Mouse (Mus musculus): ENCODE data around the gene Adcy7. TPM values are rescaled to one million over a fixed set of nuclear protein-coding genes. Genes with fewer than 3 reads are reported as not detected.

The Adcy7 gene
- polyA plus RNA-seq, 1 experiment from 2014 or later, result 2.3 TPM

- Histone ChIP-seq H3K4me1 (ENCODE audit: control insufficient read depth, insufficient read depth, low read length) (no peaks in the 10 kb centered on the region), H3K9me3 (ENCODE audit: control insufficient read depth, low read length) (no peaks in the 10 kb centered on the region), H3K9ac (ENCODE audit: low read length) (no peak overlapping the region), H3K4me3 (ENCODE audit: low read depth, low read length) (no peak overlapping the region), H3K4me2 (ENCODE audit: low read depth, severe bottlenecking) (no peak overlapping the region), H3K27me3 (ENCODE audit: control insufficient read depth, insufficient read depth, low read length) (no peaks in the 10 kb centered on the region), H3K36me3 (ENCODE audit: control insufficient read depth, insufficient read depth, low read length) (peaks cover 21% of the 10 kb centered on the region; the same call in 1 of the 2 replicates), H3K27ac (replicated peaks; ENCODE audit: low read depth, low read length) (no peak overlapping the region)
- DNase-seq (ENCODE audit: low spot score) (no peak), ATAC-seq (ENCODE audit: insufficient number of reproducible peaks, low FRiP score, low TSS enrichment, low read depth) (no peak)
- WGBS, result 91% methylated on average over 5 of the region's 5 CpGs
Measured at GRCm38 (mm10) chr8:88323523-88323922, 51.3 kb downstream of the Adcy7 start.

DNA sequence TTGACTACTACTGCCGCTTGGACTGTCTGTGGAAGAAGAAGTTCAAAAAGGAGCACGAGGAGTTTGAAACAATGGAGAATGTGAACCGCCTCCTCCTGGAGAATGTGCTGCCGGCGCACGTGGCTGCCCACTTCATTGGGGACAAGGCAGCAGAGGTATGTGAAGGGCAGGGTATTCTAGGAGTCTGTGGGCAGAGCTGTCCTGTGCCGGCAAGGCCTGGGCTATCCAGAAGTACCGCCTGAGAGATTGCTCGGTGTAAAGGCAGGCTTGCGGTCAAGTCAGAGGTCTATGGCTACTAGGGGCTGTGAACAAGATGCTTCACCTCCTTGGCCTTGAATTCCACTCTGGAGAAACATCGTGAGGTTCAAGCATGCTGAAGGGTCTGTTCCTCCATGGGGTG lies 52.6 kb downstream of the Adcy7 start:
- peaks cover 24% of the 10 kb centered on the region; the same call in 1 of the 2 replicates for H3K36me3 ChIP-seq (ENCODE audit: control insufficient read depth, insufficient read depth, low read length)
- no peak overlapping the region for H3K9ac ChIP-seq (ENCODE audit: low read length)
- ATAC-seq (ENCODE audit: insufficient number of reproducible peaks, low FRiP score, low TSS enrichment, low read depth), result no peak
- no peak for DNase-seq (ENCODE audit: low spot score)
- H3K4me1 ChIP-seq (ENCODE audit: control insufficient read depth, insufficient read depth, low read length), result no peaks in the 10 kb centered on the region
- H3K27me3 ChIP-seq (ENCODE audit: control insufficient read depth, insufficient read depth, low read length), result no peaks in the 10 kb centered on the region
- H3K4me3 ChIP-seq (ENCODE audit: low read depth, low read length), result no peak overlapping the region
- H3K9me3 ChIP-seq (ENCODE audit: control insufficient read depth, low read length), result no peaks in the 10 kb centered on the region
- H3K27ac ChIP-seq (replicated peaks; ENCODE audit: low read depth, low read length), result no peak overlapping the region
- no peak overlapping the region for H3K4me2 ChIP-seq (ENCODE audit: low read depth, severe bottlenecking)
- WGBS, result 90% methylated on average over 11 of the region's 11 CpGs

GRCm38 (mm10) chr8:88325251-88325650 lies 53.0 kb downstream of the Adcy7 start:
- Histone ChIP-seq H3K27ac (replicated peaks; ENCODE audit: low read depth, low read length) (no peak overlapping the region), H3K9ac (ENCODE audit: low read length) (no peak overlapping the region), H3K4me1 (ENCODE audit: control insufficient read depth, insufficient read depth, low read length) (no peaks in the 10 kb centered on the region), H3K27me3 (ENCODE audit: control insufficient read depth, insufficient read depth, low read length) (no peaks in the 10 kb centered on the region), H3K36me3 (ENCODE audit: control insufficient read depth, insufficient read depth, low read length) (peaks cover 24% of the 10 kb centered on the region; the same call in 1 of the 2 replicates), H3K4me2 (ENCODE audit: low read depth, severe bottlenecking) (no peak overlapping the region), H3K4me3 (ENCODE audit: low read depth, low read length) (no peak overlapping the region), H3K9me3 (ENCODE audit: control insufficient read depth, low read length) (no peaks in the 10 kb centered on the region)
- ATAC-seq (ENCODE audit: insufficient number of reproducible peaks, low FRiP score, low TSS enrichment, low read depth) (no peak), DNase-seq (ENCODE audit: low spot score) (no peak)
- 30% methylated on average over 5 of the region's 5 CpGs for WGBS

DNA sequence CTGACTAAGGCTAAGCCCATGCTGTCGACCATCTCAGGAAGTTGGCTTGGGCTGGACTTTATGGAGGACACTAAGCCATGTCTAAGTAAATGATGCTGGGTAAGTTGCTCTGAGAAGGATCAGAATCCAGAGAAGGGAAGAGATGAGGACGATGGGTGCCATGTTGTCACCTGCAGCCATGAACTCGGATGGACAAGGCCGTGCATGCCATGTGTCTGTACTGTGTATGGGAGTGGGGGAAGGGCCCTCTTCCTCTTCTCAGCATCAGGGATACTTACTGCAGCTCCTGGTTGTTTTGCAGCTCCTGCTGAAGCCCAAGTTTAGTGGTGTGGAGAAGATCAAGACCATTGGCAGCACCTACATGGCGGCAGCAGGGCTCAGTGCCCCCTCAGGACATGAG lies 53.6 kb downstream of the Adcy7 start:
- H3K9me3 ChIP-seq (ENCODE audit: control insufficient read depth, low read length), result no peaks in the 10 kb centered on the region
- no peak overlapping the region for H3K4me3 ChIP-seq (ENCODE audit: low read depth, low read length)
- H3K4me1 ChIP-seq (ENCODE audit: control insufficient read depth, insufficient read depth, low read length), result no peaks in the 10 kb centered on the region
- 89% methylated on average over 5 of the region's 5 CpGs for WGBS
- H3K4me2 ChIP-seq (ENCODE audit: low read depth, severe bottlenecking), result no peak overlapping the region
- H3K27ac ChIP-seq (replicated peaks; ENCODE audit: low read depth, low read length), result no peak overlapping the region
- H3K27me3 ChIP-seq (ENCODE audit: control insufficient read depth, insufficient read depth, low read length), result no peaks in the 10 kb centered on the region
- no peak overlapping the region for H3K9ac ChIP-seq (ENCODE audit: low read length)
- H3K36me3 ChIP-seq (ENCODE audit: control insufficient read depth, insufficient read depth, low read length), result peaks cover 24% of the 10 kb centered on the region; the same call in 1 of the 2 replicates
- DNase-seq (ENCODE audit: low spot score) (no peak), ATAC-seq (ENCODE audit: insufficient number of reproducible peaks, low FRiP score, low TSS enrichment, low read depth) (no peak)

- 97% methylated on average over 12 of the region's 12 CpGs for WGBS
- ATAC-seq (ENCODE audit: insufficient number of reproducible peaks, low FRiP score, low TSS enrichment, low read depth) (no peak), DNase-seq (ENCODE audit: low spot score) (no peak)
- no peak overlapping the region for H3K4me2 ChIP-seq (ENCODE audit: low read depth, severe bottlenecking)
- H3K27me3 ChIP-seq (ENCODE audit: control insufficient read depth, insufficient read depth, low read length), result no peaks in the 10 kb centered on the region
- peaks cover 24% of the 10 kb centered on the region; the same call in 1 of the 2 replicates for H3K36me3 ChIP-seq (ENCODE audit: control insufficient read depth, insufficient read depth, low read length)
- H3K4me3 ChIP-seq (ENCODE audit: low read depth, low read length), result no peak overlapping the region
- H3K9me3 ChIP-seq (ENCODE audit: control insufficient read depth, low read length), result no peaks in the 10 kb centered on the region
- no peak overlapping the region for H3K27ac ChIP-seq (replicated peaks; ENCODE audit: low read depth, low read length)
- H3K9ac ChIP-seq (ENCODE audit: low read length), result no peak overlapping the region
- H3K4me1 ChIP-seq (ENCODE audit: control insufficient read depth, insufficient read depth, low read length), result no peaks in the 10 kb centered on the region
Measured at GRCm38 (mm10) chr8:88326328-88326727, 54.1 kb downstream of the Adcy7 start.

- H3K27me3 ChIP-seq (ENCODE audit: control insufficient read depth, insufficient read depth, low read length), result no peaks in the 10 kb centered on the region
- no peak overlapping the region for H3K9ac ChIP-seq (ENCODE audit: low read length)
- H3K36me3 ChIP-seq (ENCODE audit: control insufficient read depth, insufficient read depth, low read length), result peaks cover 29% of the 10 kb centered on the region; the same call in 1 of the 2 replicates
- H3K27ac ChIP-seq (replicated peaks; ENCODE audit: low read depth, low read length), result no peak overlapping the region
- no peak overlapping the region for H3K4me2 ChIP-seq (ENCODE audit: low read depth, severe bottlenecking)
- H3K9me3 ChIP-seq (ENCODE audit: control insufficient read depth, low read length), result no peaks in the 10 kb centered on the region
- H3K4me3 ChIP-seq (ENCODE audit: low read depth, low read length), result no peak overlapping the region
- DNase-seq (ENCODE audit: low spot score), result no peak
- H3K4me1 ChIP-seq (ENCODE audit: control insufficient read depth, insufficient read depth, low read length), result no peaks in the 10 kb centered on the region
- no peak for ATAC-seq (ENCODE audit: insufficient number of reproducible peaks, low FRiP score, low TSS enrichment, low read depth)
- 92% methylated on average over 6 of the region's 6 CpGs for WGBS
Measured at GRCm38 (mm10) chr8:88328689-88329088, 56.5 kb downstream of the Adcy7 start.

DNA sequence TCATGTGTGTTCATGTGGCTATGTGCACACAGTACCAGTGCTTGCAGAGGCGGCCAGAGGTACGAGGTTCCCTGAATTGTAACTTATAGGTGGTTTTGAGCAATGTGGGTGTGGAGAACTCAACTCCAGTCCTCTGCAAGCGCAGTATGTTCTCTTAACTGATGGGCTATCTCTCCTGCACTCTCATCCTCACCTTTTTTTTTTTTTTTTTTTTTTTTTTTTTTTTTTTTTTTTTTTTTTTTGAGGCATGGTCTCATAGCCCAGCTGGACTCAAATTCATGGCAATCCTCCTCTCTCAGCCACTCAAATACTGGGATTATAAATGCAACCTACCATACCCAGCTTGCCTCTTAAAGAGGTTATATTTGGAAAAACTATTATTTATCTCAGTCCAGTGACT lies 58.6 kb downstream of the Adcy7 start:
- ATAC-seq (ENCODE audit: insufficient number of reproducible peaks, low FRiP score, low TSS enrichment, low read depth) (no peak), DNase-seq (ENCODE audit: low spot score) (no peak)
- no peak overlapping the region for H3K27ac ChIP-seq (replicated peaks; ENCODE audit: low read depth, low read length)
- peaks cover 26% of the 10 kb centered on the region; the same call in 1 of the 2 replicates for H3K36me3 ChIP-seq (ENCODE audit: control insufficient read depth, insufficient read depth, low read length)
- WGBS, result 94% methylated on average over 3 of the region's 3 CpGs
- H3K27me3 ChIP-seq (ENCODE audit: control insufficient read depth, insufficient read depth, low read length), result no peaks in the 10 kb centered on the region
- no peaks in the 10 kb centered on the region for H3K9me3 ChIP-seq (ENCODE audit: control insufficient read depth, low read length)
- no peaks in the 10 kb centered on the region for H3K4me1 ChIP-seq (ENCODE audit: control insufficient read depth, insufficient read depth, low read length)
- no peak overlapping the region for H3K9ac ChIP-seq (ENCODE audit: low read length)
- H3K4me2 ChIP-seq (ENCODE audit: low read depth, severe bottlenecking), result no peak overlapping the region
- H3K4me3 ChIP-seq (ENCODE audit: low read depth, low read length), result no peak overlapping the region

GRCm38 (mm10) chr8:88334384-88334783 lies 62.2 kb downstream of the Adcy7 start:
- WGBS, result 90% methylated on average over 2 of the region's 2 CpGs
- H3K9ac ChIP-seq (ENCODE audit: low read length), result no peak overlapping the region
- no peak overlapping the region for H3K4me3 ChIP-seq (ENCODE audit: low read depth, low read length)
- ATAC-seq (ENCODE audit: insufficient number of reproducible peaks, low FRiP score, low TSS enrichment, low read depth) (no peak), DNase-seq (ENCODE audit: low spot score) (no peak)
- H3K4me1 ChIP-seq (ENCODE audit: control insufficient read depth, insufficient read depth, low read length), result no peaks in the 10 kb centered on the region
- H3K9me3 ChIP-seq (ENCODE audit: control insufficient read depth, low read length), result no peaks in the 10 kb centered on the region
- H3K36me3 ChIP-seq (ENCODE audit: control insufficient read depth, insufficient read depth, low read length), result peaks cover 22% of the 10 kb centered on the region
- no peak overlapping the region for H3K27ac ChIP-seq (replicated peaks; ENCODE audit: low read depth, low read length)
- no peaks in the 10 kb centered on the region for H3K27me3 ChIP-seq (ENCODE audit: control insufficient read depth, insufficient read depth, low read length)
- H3K4me2 ChIP-seq (ENCODE audit: low read depth, severe bottlenecking), result no peak overlapping the region

DNA sequence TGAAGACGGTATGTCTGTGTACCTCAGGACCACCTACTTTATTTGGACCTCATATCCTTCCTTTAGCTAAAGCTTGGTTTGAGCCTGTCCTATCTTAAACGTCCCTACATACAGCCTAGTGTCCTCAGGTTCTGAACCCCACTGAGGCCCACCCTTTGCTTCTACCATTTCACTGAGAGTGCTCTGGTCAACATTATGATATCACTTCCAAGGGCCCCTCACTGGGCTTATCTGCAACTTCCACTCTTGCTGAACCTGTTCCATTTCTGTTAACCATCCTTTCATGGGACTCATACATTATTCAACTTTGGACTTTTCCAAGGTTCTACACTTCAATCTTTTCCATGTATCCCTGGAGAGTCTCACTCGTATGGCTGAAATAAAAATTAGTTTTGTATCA lies 62.8 kb downstream of the Adcy7 start:
- no peaks in the 10 kb centered on the region for H3K27me3 ChIP-seq (ENCODE audit: control insufficient read depth, insufficient read depth, low read length)
- H3K4me2 ChIP-seq (ENCODE audit: low read depth, severe bottlenecking), result no peak overlapping the region
- H3K36me3 ChIP-seq (ENCODE audit: control insufficient read depth, insufficient read depth, low read length), result peaks cover 22% of the 10 kb centered on the region
- no peak overlapping the region for H3K4me3 ChIP-seq (ENCODE audit: low read depth, low read length)
- 89% methylated on average over 3 of the region's 3 CpGs for WGBS
- no peaks in the 10 kb centered on the region for H3K4me1 ChIP-seq (ENCODE audit: control insufficient read depth, insufficient read depth, low read length)
- H3K9me3 ChIP-seq (ENCODE audit: control insufficient read depth, low read length), result no peaks in the 10 kb centered on the region
- H3K9ac ChIP-seq (ENCODE audit: low read length), result no peak overlapping the region
- H3K27ac ChIP-seq (replicated peaks; ENCODE audit: low read depth, low read length), result no peak overlapping the region
- DNase-seq (ENCODE audit: low spot score), result no peak
- no peak for ATAC-seq (ENCODE audit: insufficient number of reproducible peaks, low FRiP score, low TSS enrichment, low read depth)

Measured in limb, embryonic 11.5 days (tissue).